Mouse (Mus musculus) thymus, adult 2 months (tissue): ENCODE data around the gene Prkce. TPM values are rescaled to one million over a fixed set of nuclear protein-coding genes. Genes with fewer than 3 reads are reported as not detected.

ENCODE experiments used
- DNase-seq: peaks from one replicate; pipeline ENCODE4 v3.0.0; 2021
- H3K27ac ChIP-seq: fragments of 200-500 bp; 2 replicates; pipeline ENCODE4 v1.5.1; 2012; ENCODE audit warnings: low read length, control low read depth; ENCODE audit not compliant: control insufficient read depth, insufficient read depth
- H3K27me3 ChIP-seq: fragments of 200-500 bp; 2 replicates; pipeline ENCODE4 v1.6.1; 2012; ENCODE audit warnings: mild to moderate bottlenecking, low read length, moderate library complexity, mixed read lengths; ENCODE audit not compliant: control insufficient read depth, insufficient read depth
- H3K36me3 ChIP-seq: fragments of 200-500 bp; 2 replicates; pipeline ENCODE4 v1.6.1; 2012; ENCODE audit warnings: mild to moderate bottlenecking, low read length, moderate library complexity; ENCODE audit not compliant: control insufficient read depth, insufficient read depth
- H3K4me1 ChIP-seq: fragments of 200-500 bp; replicated peaks from 2 replicates; pipeline ENCODE4 v1.6.1; 2012; ENCODE audit warnings: low read length; ENCODE audit not compliant: control insufficient read depth, insufficient read depth
- H3K4me3 ChIP-seq: fragments of 200-500 bp; 2 replicates; pipeline ENCODE4 v1.5.1; 2012; ENCODE audit warnings: mild to moderate bottlenecking, low read length, control low read depth, moderate library complexity; ENCODE audit not compliant: control insufficient read depth, insufficient read depth
- CTCF ChIP-seq: fragments of 200-500 bp; IDR thresholded peaks from 2 replicates; pipeline ENCODE4 v1.5.1; 2012; ENCODE audit warnings: mild to moderate bottlenecking, control low read depth, low read length, moderate library complexity, borderline replicate concordance; ENCODE audit not compliant: control insufficient read depth, poor library complexity, insufficient read depth; ENCODE audit errors: extremely low read depth
- POLR2A ChIP-seq: fragments of 200-500 bp; IDR thresholded peaks from 2 replicates; pipeline ENCODE4 v1.6.1; 2012; ENCODE audit warnings: mild to moderate bottlenecking, low read length, control low read depth, moderate library complexity; ENCODE audit not compliant: control insufficient read depth, poor library complexity, insufficient read depth; ENCODE audit errors: extremely low read depth
- WGBS: fragments of 180-500 bp; shearing (Covaris S2); methylation state at CpG from one replicate; pipeline ENCODE4 v1.1.7; 2018; 5-methylcytosine and 5-hydroxymethylcytosine counted together
- polyA plus RNA-seq: library from polyadenylated mRNA; depleted of rRNA; stranded (reverse); fragments of >200 nt; gene quantifications from 2 replicates; pipeline ENCODE4 v1.2.3, GENCODE M21; 2012

Gene Prkce
- polyA plus RNA-seq, 1 experiment: 1.6 TPM

GRCm38 (mm10) chr17:86300774-86301595 is 133.4 kb downstream of the Prkce start:
- H3K36me3 ChIP-seq: no peaks in the 10 kb centered on the region
- no peaks in the 10 kb centered on the region for H3K27me3 ChIP-seq
- peaks cover 17% of the 10 kb centered on the region for H3K4me1 ChIP-seq
- peak overlapping the region; percentile 51 for H3K4me3 ChIP-seq
- DNase-seq: peak; percentile 49
- TF ChIP-seq CTCF: no peak
- no peak for TF ChIP-seq POLR2A
- 3% methylated on average over 22 of the region's 22 CpGs for WGBS
- H3K27ac ChIP-seq: peak overlapping the region; percentile 85

- H3K4me3 ChIP-seq: no peak overlapping the region
- peaks cover 17% of the 10 kb centered on the region for H3K4me1 ChIP-seq
- no peak overlapping the region for H3K27ac ChIP-seq
- H3K27me3 ChIP-seq: no peaks in the 10 kb centered on the region
- 94% methylated on average over 11 of the region's 11 CpGs for WGBS
- H3K36me3 ChIP-seq: no peaks in the 10 kb centered on the region
- no peak for DNase-seq
- TF ChIP-seq POLR2A (no peak), CTCF (no peak)
Measured at GRCm38 (mm10) chr17:86302266-86302665, 134.7 kb downstream of the Prkce start.

GRCm38 (mm10) chr17:86302861-86303331 is 135.3 kb downstream of the Prkce start:
- no peaks in the 10 kb centered on the region for H3K27me3 ChIP-seq
- H3K4me3 ChIP-seq: no peak overlapping the region
- TF ChIP-seq CTCF (no peak), POLR2A (no peak)
- H3K4me1 ChIP-seq: peaks cover 17% of the 10 kb centered on the region
- no peak for DNase-seq
- H3K27ac ChIP-seq: no peak overlapping the region
- WGBS: 97% methylated on average over 14 of the region's 14 CpGs
- no peaks in the 10 kb centered on the region for H3K36me3 ChIP-seq

- WGBS: 96% methylated on average over 19 of the region's 19 CpGs
- Histone ChIP-seq H3K27ac (no peak overlapping the region), H3K4me1 (peaks cover 17% of the 10 kb centered on the region), H3K4me3 (no peak overlapping the region), H3K36me3 (no peaks in the 10 kb centered on the region), H3K27me3 (no peaks in the 10 kb centered on the region)
- no peak for TF ChIP-seq POLR2A
- no peak for TF ChIP-seq CTCF
- no peak for DNase-seq
Measured at GRCm38 (mm10) chr17:86303401-86304243, 136.0 kb downstream of the Prkce start.

- H3K27me3 ChIP-seq: no peaks in the 10 kb centered on the region
- DNase-seq: no peak
- WGBS: 93% methylated on average over 17 of the region's 17 CpGs
Measured at GRCm38 (mm10) chr17:86304923-86305630, 137.5 kb downstream of the Prkce start.

GRCm38 (mm10) chr17:86306161-86306560 is 138.6 kb downstream of the Prkce start:
- Histone ChIP-seq H3K36me3 (no peaks in the 10 kb centered on the region), H3K4me3 (no peak overlapping the region), H3K27ac (no peak overlapping the region), H3K4me1 (peaks cover 4% of the 10 kb centered on the region), H3K27me3 (no peaks in the 10 kb centered on the region)
- TF ChIP-seq CTCF: no peak
- TF ChIP-seq POLR2A: no peak
- WGBS: 77% methylated on average over 7 of the region's 7 CpGs
- DNase-seq: no peak

More at GRCm38 (mm10) chr17:86304923-86305630, 137.5 kb downstream of the Prkce start:
- Histone ChIP-seq H3K27ac (no peak overlapping the region), H3K4me3 (no peak overlapping the region), H3K4me1 (peaks cover 9% of the 10 kb centered on the region), H3K36me3 (no peaks in the 10 kb centered on the region)
- TF ChIP-seq CTCF: no peak
- TF ChIP-seq POLR2A: no peak
